Mouse (Mus musculus) cerebellum, adult 2 months (tissue): ENCODE data around the gene Cabcoco1. TPM values are rescaled to one million over a fixed set of nuclear protein-coding genes. Genes with fewer than 3 reads are reported as not detected.

Source experiments
- DNase-seq, 2 experiments: peaks; one replicate each; pipeline ENCODE4 v3.0.0; 2021
- H3K27ac ChIP-seq: fragments of 200-500 bp; 2 replicates; pipeline ENCODE4 v1.5.1; 2012; ENCODE audit warnings: low read length, control low read depth, inconsistent platforms; ENCODE audit not compliant: insufficient read depth
- H3K27me3 ChIP-seq: fragments of 200-500 bp; 2 replicates; pipeline ENCODE4 v1.6.1; 2012; ENCODE audit warnings: inconsistent platforms, mild to moderate bottlenecking, low read length, moderate library complexity; ENCODE audit not compliant: control insufficient read depth, insufficient read depth
- H3K4me1 ChIP-seq: fragments of 200-500 bp; 2 replicates; pipeline ENCODE4 v1.6.1; 2011; ENCODE audit warnings: low read length; ENCODE audit not compliant: control insufficient read depth, insufficient read depth
- H3K4me3 ChIP-seq: fragments of 200-500 bp; replicated peaks from 2 replicates; pipeline ENCODE3; 2011; ENCODE audit warnings: mild to moderate bottlenecking, low read depth, low read length, control low read depth; ENCODE audit not compliant: insufficient read depth
- CTCF ChIP-seq: fragments of 200-500 bp; IDR thresholded peaks from 2 replicates; pipeline ENCODE4 v1.5.1; 2011; ENCODE audit warnings: low read depth, mild to moderate bottlenecking, control low read depth, low read length, moderate library complexity, borderline replicate concordance; ENCODE audit not compliant: insufficient read depth
- POLR2A ChIP-seq: fragments of 200-500 bp; IDR thresholded peaks from 2 replicates; pipeline ENCODE4 v1.6.1; 2011; ENCODE audit warnings: low read length, control low read depth, borderline replicate concordance; ENCODE audit not compliant: insufficient read depth
- WGBS: fragments of 180-500 bp; shearing (Covaris S2); methylation state at CpG from one replicate; pipeline ENCODE4 v1.1.7; 2018; 5-methylcytosine and 5-hydroxymethylcytosine counted together
- polyA plus RNA-seq: library from polyadenylated mRNA; depleted of rRNA; stranded (reverse); fragments of >200 nt; gene quantifications from 2 replicates; pipeline ENCODE4 v1.2.3, GENCODE M21; 2012

Gene Cabcoco1
- polyA plus RNA-seq, 1 experiment: 1.9 TPM

DNA sequence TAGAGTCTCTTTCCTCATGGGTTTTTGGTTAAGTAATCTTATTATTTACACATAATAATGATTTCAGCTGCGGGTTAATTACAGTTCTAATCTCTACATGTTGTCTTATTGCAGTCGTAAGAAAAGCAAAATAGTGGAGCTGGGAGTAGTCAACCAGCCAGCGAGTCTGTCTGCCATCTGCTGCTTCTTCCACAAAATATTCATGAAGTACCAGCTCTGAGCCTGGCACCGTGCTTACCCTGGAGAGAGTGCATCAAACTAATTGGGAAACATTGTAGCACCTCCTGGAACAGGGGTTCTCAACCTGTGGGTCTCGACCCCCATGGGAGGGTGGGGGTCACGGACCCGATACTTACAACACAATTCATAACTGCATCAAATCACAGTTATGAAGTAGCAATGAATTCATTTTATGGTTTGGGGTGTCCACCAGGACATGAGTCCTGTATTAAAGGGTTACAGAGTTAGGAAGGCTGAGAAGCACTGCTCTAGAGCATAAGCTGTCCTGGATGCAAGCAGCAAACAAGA, 121.2 kb downstream of the Cabcoco1 start:
- WGBS: 23% methylated on average over 7 of the region's 7 CpGs
- Histone ChIP-seq H3K27me3 (no peaks in the 10 kb centered on the region), H3K27ac (no peak overlapping the region), H3K4me3 (no peak overlapping the region), H3K4me1 (no peaks in the 10 kb centered on the region)
- DNase-seq: no peak
- TF ChIP-seq POLR2A: no peak
- no peak for TF ChIP-seq CTCF

DNA sequence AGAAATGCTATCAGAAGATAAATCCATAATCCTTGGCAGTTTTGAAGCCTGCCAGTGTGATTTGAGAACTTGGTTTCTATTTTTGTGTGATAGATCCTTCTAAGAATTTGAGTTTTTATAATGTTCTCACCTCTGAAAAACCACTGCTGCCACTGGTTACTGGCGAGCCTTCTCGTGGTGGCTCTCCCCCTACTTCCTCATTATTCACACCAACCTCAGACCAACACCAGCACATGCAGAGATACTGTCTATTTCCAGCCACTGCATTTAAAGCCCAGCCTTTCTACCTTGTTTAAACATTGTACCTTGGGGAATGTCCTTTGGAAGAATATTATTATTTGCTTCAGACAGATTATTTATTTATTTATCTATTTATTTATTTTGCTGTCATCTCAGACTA, 121.8 kb downstream of the Cabcoco1 start:
- TF ChIP-seq CTCF (no peak), POLR2A (no peak)
- no peaks in the 10 kb centered on the region for H3K27me3 ChIP-seq
- no peak overlapping the region for H3K27ac ChIP-seq
- no peak for DNase-seq
- H3K4me1 ChIP-seq: no peaks in the 10 kb centered on the region
- WGBS: 47% methylated on average over 2 of the region's 2 CpGs
- no peak overlapping the region for H3K4me3 ChIP-seq

DNA sequence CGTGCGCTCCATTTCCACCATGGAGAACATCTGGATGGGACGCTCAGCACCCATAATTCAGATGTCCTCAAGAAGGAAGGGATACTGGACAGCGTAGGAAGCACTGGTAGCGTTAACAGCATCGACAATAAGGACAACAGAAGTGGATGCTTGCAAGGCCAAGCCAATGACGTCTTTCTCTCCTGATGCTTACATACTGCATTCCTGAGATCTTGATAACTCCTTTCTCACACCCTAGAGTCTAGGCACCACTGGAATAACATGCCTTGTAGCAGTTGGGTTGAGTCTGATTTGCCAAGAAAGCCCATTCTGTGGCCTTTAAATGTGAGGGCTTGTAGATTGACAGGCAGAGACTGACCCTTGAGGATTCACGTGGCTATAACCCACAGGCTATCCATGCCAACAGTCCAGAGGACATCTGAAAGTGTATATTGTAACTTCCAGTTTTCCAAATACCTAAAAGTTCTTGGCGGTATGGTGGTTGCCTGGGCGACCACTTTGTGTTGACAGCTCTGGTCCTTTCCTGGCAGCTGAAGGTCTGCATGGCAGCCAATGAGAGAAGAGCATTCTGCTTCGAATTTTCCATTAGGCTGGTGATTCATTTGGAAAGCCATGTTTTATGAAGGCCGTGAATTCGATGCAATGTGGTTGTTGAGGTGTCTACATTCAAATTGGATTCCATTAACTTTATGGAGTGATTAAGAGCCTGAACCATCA, 124.5 kb downstream of the Cabcoco1 start:
- H3K27ac ChIP-seq: no peak overlapping the region
- no peaks in the 10 kb centered on the region for H3K27me3 ChIP-seq
- TF ChIP-seq CTCF (no peak), POLR2A (no peak)
- no peak overlapping the region for H3K4me3 ChIP-seq
- WGBS: 80% methylated on average over 13 of the region's 13 CpGs
- no peaks in the 10 kb centered on the region for H3K4me1 ChIP-seq
- DNase-seq: no peak

DNA sequence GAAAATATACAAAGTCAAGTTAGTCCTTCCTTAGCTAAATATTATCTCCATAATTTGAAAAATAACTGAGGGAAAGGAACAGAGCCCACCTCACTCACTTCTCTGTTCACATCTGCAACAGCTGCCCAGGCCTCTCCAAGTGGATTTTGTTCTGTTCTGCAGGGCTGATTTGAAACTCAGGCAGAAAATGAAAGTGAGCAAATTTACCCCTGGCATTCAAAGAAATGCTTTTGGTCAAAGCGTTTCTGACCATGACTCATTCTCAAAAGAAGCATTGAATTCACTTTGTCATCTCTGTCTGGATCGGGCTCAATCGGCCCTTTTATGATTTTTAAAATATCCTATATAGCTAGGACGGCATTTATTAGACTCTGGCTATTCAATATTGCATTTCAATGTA, 135.8 kb downstream of the Cabcoco1 start:
- TF ChIP-seq CTCF: no peak
- no peak for TF ChIP-seq POLR2A
- 88% methylated on average over 4 of the region's 4 CpGs for WGBS
- Histone ChIP-seq H3K27ac (no peak overlapping the region), H3K4me1 (no peaks in the 10 kb centered on the region), H3K27me3 (no peaks in the 10 kb centered on the region), H3K4me3 (no peak overlapping the region)
- no peak for DNase-seq

DNA sequence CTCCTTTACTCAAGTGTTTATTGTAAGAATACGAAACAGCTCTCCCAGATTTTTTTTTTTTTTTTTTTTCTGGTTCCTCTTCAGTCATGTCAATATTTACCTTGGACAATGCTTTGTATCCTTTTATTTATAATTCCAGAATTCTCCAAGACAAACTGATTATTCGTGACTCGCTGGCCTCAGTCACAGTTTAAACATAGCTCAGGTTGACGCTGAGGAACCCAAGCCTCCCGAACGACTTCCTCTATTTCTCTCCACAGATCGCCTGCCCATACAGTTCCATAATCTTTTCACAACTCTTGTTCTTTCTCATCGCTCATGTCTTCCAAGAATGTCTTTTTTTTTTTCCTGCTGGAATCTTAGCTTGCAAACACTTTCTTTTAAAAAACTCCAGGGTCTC, 144.9 kb downstream of the Cabcoco1 start:
- no peak for DNase-seq
- Histone ChIP-seq H3K4me1 (no peaks in the 10 kb centered on the region), H3K4me3 (no peak overlapping the region), H3K27me3 (no peaks in the 10 kb centered on the region), H3K27ac (no peak overlapping the region)
- WGBS: 88% methylated on average over 8 of the region's 8 CpGs
- TF ChIP-seq CTCF (no peak), POLR2A (no peak)

DNA sequence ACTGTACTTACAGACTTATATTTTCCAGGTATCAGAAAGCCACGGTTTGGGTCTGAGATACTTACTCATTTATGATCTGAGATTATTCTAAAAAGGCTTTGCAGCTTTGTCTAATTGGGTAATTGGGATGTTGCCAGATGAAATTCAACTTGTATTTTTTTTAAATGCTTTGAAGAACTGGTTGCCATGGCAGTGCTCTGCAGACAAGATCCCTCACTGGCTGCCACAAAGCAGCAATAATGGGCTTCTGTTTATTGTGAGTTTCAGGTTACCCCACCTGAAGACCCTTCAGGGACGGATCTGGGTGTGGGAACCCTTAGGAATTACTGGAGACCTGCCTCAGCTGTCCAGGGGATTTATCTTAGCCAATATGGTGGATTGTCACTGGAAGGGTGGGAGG, 145.6 kb downstream of the Cabcoco1 start:
- H3K27ac ChIP-seq: no peak overlapping the region
- H3K4me3 ChIP-seq: no peak overlapping the region
- no peak for DNase-seq
- no peaks in the 10 kb centered on the region for H3K27me3 ChIP-seq
- whole genome bisulfite sequencing: 25% methylated on average over 2 of the region's 2 CpGs
- no peak for TF ChIP-seq POLR2A
- TF ChIP-seq CTCF: no peak
- no peaks in the 10 kb centered on the region for H3K4me1 ChIP-seq

DNA sequence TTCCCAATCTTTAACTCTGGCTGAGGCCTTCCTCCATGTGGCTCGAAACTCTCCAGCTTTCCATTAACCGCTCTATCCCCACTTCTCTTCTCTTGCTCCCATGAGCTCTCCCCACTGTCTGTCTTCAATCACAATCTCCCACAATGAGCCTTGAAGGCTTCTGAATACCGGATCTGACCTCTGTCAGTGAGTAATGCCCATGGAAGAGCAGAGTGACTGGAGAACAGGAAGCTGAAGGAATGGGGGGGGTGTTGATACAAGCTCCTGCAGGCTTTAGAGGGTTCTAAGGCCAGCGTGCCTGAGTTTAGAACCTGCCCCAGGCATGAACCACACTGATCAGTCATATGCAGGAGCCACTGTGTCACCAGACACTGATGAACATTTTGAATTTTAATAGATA, 150.1 kb downstream of the Cabcoco1 start:
- 79% methylated on average over 4 of the region's 4 CpGs for WGBS
- no peaks in the 10 kb centered on the region for H3K4me1 ChIP-seq
- no peak for DNase-seq
- no peak overlapping the region for H3K4me3 ChIP-seq
- no peak overlapping the region for H3K27ac ChIP-seq
- TF ChIP-seq POLR2A: no peak
- no peak for TF ChIP-seq CTCF
- H3K27me3 ChIP-seq: no peaks in the 10 kb centered on the region

DNA sequence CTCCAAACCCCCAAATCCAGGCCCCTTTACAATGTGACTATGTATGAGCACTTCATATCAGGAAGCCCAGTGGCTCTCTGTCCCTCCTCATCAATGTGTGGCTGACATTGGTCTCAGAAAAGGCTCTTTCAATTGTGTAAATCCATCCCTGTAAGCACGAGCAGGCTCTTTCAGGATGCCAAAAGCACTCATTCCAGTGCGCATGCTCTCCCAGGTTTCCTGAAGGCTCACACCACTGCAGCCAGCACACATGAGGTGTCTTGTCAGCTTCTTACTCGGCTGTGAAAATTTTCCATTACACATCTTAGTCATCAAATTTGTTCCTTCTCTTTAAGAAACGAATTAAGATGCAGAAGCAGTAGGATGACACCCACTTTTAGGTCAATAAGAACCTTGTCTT, 152.9 kb downstream of the Cabcoco1 start:
- Histone ChIP-seq H3K27ac (no peak overlapping the region), H3K4me1 (no peaks in the 10 kb centered on the region), H3K27me3 (no peaks in the 10 kb centered on the region), H3K4me3 (no peak overlapping the region)
- WGBS: 79% methylated on average over 4 of the region's 4 CpGs
- DNase-seq: no peak
- TF ChIP-seq POLR2A (no peak), CTCF (no peak)
